Mouse (Mus musculus): ENCODE data around the gene Ppm1d.

GRCm38 (mm10) chr11:85277609-85278008 lies 33.4 kb upstream of the Ppm1d start:
- TF ChIP-seq CTCF (IDR thresholded peaks at IDR 0.05; ENCODE audit: insufficient read depth, low read length), result no peak
- TF ChIP-seq POLR2A (IDR thresholded peaks at IDR 0.05; ENCODE audit: borderline replicate concordance, extremely low read depth, low read depth, low read length), result no peak
